Mouse (Mus musculus): ENCODE results near the gene Faiml.

- TF ChIP-seq CTCF (IDR thresholded peaks at IDR 0.05; ENCODE audit: control insufficient read depth, insufficient read depth, low read length) (no peak), POLR2A (IDR thresholded peaks at IDR 0.05; ENCODE audit: borderline replicate concordance, control insufficient read depth, low read depth, low read length) (no peak)
Observed at GRCm38 (mm10) chr9:99239256-99239655, 2.2 kb upstream of the Faiml start.

All from bone marrow, adult 2 months (tissue).